In genomic region chr2:173073666-173074065, GRCm38 (mm10) we compare ENCODE assay signal across 28 mouse cellular contexts. TPM values are rescaled to one million over a fixed set of nuclear protein-coding genes. Genes with fewer than 3 reads are reported as not detected.
DNase-seq lines count a peak whose midpoint lies in the region; ATAC-seq lines count a peak whose summit lies in the region.
"Had no signal": no experiment of that assay in that cellular context is flagged by ENCODE, and none has a peak within 500 bp of the region (broad histone marks: within the 10 kb centered on the region; RNA-seq: fewer than 3 reads in every experiment).

No protein-coding gene starts in this region.

- no peaks in the 10 kb centered on the region for H3K36me3 ChIP-seq in liver, embryonic 16.5 days (ENCODE audit: control insufficient read depth, insufficient read depth)
- H3K36me3 ChIP-seq in liver, embryonic 12.5 days = no peaks in the 10 kb centered on the region
- H3K36me3 ChIP-seq: embryonic facial prominence, embryonic 12.5 days; embryonic facial prominence, embryonic 15.5 days; heart, embryonic 10.5 days; heart, embryonic 13.5 days had no signal

- 64% methylated on average over 5 of the region's 5 CpGs for WGBS in liver, embryonic 16.5 days (ENCODE audit: insufficient replicate concordance)
- 68% methylated on average over 5 of the region's 5 CpGs for WGBS in liver, embryonic 12.5 days (ENCODE audit: insufficient replicate concordance)

- DNase-seq in ES-CJ7 (ENCODE audit: low read depth, low spot score) (peak; percentile 55), ZHBTc4 (ENCODE audit: low read depth, low spot score) (peak; percentile 78)
- DNase-seq in thymus, adult 18-20 months = no peak
- no peak for DNase-seq in testis, postnatal 10 days (ENCODE audit: low spot score)
- DNase-seq: adrenal gland, adult 2 months; adrenal gland, postnatal 25 days; cerebellum, adult 18-20 months; cerebellum, adult 9-11 months; cerebellum, postnatal 25 days; forebrain, postnatal 0 days; gastrocnemius, adult 2 months; gastrocnemius, postnatal 25 days; heart, adult 2 months; heart, postnatal 14 days; heart, postnatal 4 days had no signal

- no peak for ATAC-seq in liver, embryonic 16.5 days (ENCODE audit: low read depth)
- no peak for ATAC-seq in liver, embryonic 12.5 days
- ATAC-seq: forebrain, embryonic 14.5 days; forebrain, postnatal 0 days; hindbrain, postnatal 0 days; inflammation-experienced regulatory T-cells, adult 6 months; intestine, embryonic 16.5 days had no signal

- H3K4me1 ChIP-seq in liver, embryonic 16.5 days (ENCODE audit: control insufficient read depth, low read depth, low read length) = no peaks in the 10 kb centered on the region
- no peaks in the 10 kb centered on the region for H3K4me1 ChIP-seq in liver, embryonic 12.5 days
- H3K4me1 ChIP-seq: embryonic facial prominence, embryonic 12.5 days; embryonic facial prominence, embryonic 15.5 days; heart, embryonic 10.5 days; heart, embryonic 13.5 days had no signal

- no peak overlapping the region for H3K4me2 ChIP-seq in liver, embryonic 16.5 days (ENCODE audit: low read depth, low read length)
- H3K4me2 ChIP-seq in liver, embryonic 12.5 days = no peak overlapping the region
- H3K4me2 ChIP-seq: embryonic facial prominence, embryonic 12.5 days; embryonic facial prominence, embryonic 15.5 days; heart, embryonic 13.5 days; hindbrain, embryonic 14.5 days had no signal

- no peak overlapping the region for H3K9ac ChIP-seq in liver, embryonic 16.5 days (ENCODE audit: low read depth, low read length)
- H3K9ac ChIP-seq in liver, embryonic 12.5 days = no peak overlapping the region
- H3K9ac ChIP-seq: embryonic facial prominence, embryonic 12.5 days; embryonic facial prominence, embryonic 15.5 days; forebrain, postnatal 0 days; heart, embryonic 13.5 days; hindbrain, embryonic 14.5 days had no signal

- peak overlapping the region; percentile 37; the same call in 1 of the 2 replicates for H3K27ac ChIP-seq in liver, embryonic 16.5 days (ENCODE audit: low read length)
- H3K27ac ChIP-seq in liver, embryonic 12.5 days = no peak overlapping the region
- H3K27ac ChIP-seq: embryonic facial prominence, embryonic 12.5 days; embryonic facial prominence, embryonic 15.5 days; gastrocnemius, adult 2 months; heart, adult 2 months; heart, embryonic 10.5 days; heart, embryonic 13.5 days; hindbrain, embryonic 14.5 days; hindbrain, postnatal 0 days had no signal

- no peaks in the 10 kb centered on the region for H3K9me3 ChIP-seq in liver, embryonic 16.5 days (replicated peaks; ENCODE audit: control insufficient read depth, low read length)
- peaks cover 6% of the 10 kb centered on the region; the same call in 1 of the 2 replicates for H3K9me3 ChIP-seq in liver, embryonic 12.5 days (replicated peaks)
- H3K9me3 ChIP-seq: embryonic facial prominence, embryonic 15.5 days; heart, embryonic 10.5 days had no signal

- no peak overlapping the region for H3K4me3 ChIP-seq in liver, embryonic 16.5 days (ENCODE audit: low read depth, low read length)
- no peak overlapping the region for H3K4me3 ChIP-seq in liver, embryonic 12.5 days
- H3K4me3 ChIP-seq: embryonic facial prominence, embryonic 12.5 days; embryonic facial prominence, embryonic 15.5 days; gastrocnemius, adult 2 months; heart, adult 2 months; heart, embryonic 10.5 days; heart, embryonic 13.5 days had no signal

- no peaks in the 10 kb centered on the region for H3K27me3 ChIP-seq in liver, embryonic 16.5 days (ENCODE audit: control insufficient read depth, insufficient read depth, low read depth, low read length)
- H3K27me3 ChIP-seq in liver, embryonic 12.5 days (replicated peaks) = 0 out of 2 replicates have a peak, but pooled peaks cover 12% of the 10 kb centered on the region
- H3K27me3 ChIP-seq: embryonic facial prominence, embryonic 12.5 days; embryonic facial prominence, embryonic 15.5 days; heart, embryonic 13.5 days had no signal

RNA-seq across cellular contexts. Expression of gene Ctcfl, which starts 45.7 kb away (rescaled TPM):
- 0.05 and 0.06 TPM in 2 replicates for polyA plus RNA-seq in liver, embryonic 16.5 days (2015; fragmentation: Nextera tagmentation; extraction: Ambion mirVana)
- polyA plus RNA-seq in liver, embryonic 12.5 days (2016; fragmentation: Nextera tagmentation; extraction: Ambion mirVana) = 0.04 and 0.06 TPM in 2 replicates
- polyA plus RNA-seq: adrenal gland, adult 2 months; forebrain, embryonic 11.5 days; forebrain, embryonic 14.5 days; frontal cortex, adult 2 months; heart, adult 2 months; hindbrain, postnatal 0 days; inflammation-experienced regulatory T-cells, adult 6 months had no signal

RNA-seq across cellular contexts. Expression of gene Rbm38, which starts 53.4 kb away (rescaled TPM):
- 279 and 350 TPM in 2 replicates for polyA plus RNA-seq in liver, embryonic 16.5 days (2015; fragmentation: Nextera tagmentation; extraction: Ambion mirVana)
- polyA plus RNA-seq in liver, embryonic 12.5 days (2016; fragmentation: Nextera tagmentation; extraction: Ambion mirVana) = 305 and 313 TPM in 2 replicates

Comparison
In these comparisons a context has a peak if more than half of its experiments do, and no peak if none do; other contexts are left out.
1. DNase-seq: peak in ES-CJ7 (single experiment) and ZHBTc4 (single experiment); none in thymus, adult 18-20 months (0 of 2) and testis, postnatal 10 days (single experiment).